Comparison of ENCODE assay signal across 8 mouse cellular contexts in the genomic region with DNA sequence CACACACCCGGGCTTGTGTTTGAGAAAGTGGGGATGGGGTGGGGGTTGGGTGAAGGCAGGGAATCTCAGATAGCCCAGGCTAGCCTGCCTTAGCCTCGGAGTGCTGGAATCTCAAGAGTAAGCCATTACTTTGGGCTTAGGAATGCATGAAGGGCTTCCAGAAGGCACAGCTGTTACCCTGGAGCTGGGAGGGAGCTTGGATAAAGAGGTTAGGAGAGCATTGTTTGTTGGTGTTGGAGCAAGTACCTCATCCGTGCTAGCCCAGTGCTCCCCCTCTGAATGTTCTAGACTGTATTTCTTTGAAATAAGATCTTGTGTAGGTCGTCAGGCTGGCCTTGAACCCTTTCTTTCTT. TPM values are rescaled to one million over a fixed set of nuclear protein-coding genes. Genes with fewer than 3 reads are reported as not detected.
DNase-seq lines count a peak whose midpoint lies in the region; ATAC-seq and TF ChIP-seq lines count a peak whose summit lies in the region.

No protein-coding gene starts in this region.

- peak overlapping the region; percentile 73 for H3K4me2 ChIP-seq in forebrain, embryonic 12.5 days
- peak overlapping the region; percentile 77 for H3K4me2 ChIP-seq in liver, postnatal 0 days (ENCODE audit: low read depth, low read length)

- no peaks in the 10 kb centered on the region for H3K9me3 ChIP-seq in heart, embryonic 10.5 days
- no peaks in the 10 kb centered on the region for H3K9me3 ChIP-seq in ES-Bruce4 (replicated peaks; ENCODE audit: control insufficient read depth, insufficient read depth, low read length, poor library complexity, severe bottlenecking)
- H3K9me3 ChIP-seq in forebrain, embryonic 12.5 days, result no peaks in the 10 kb centered on the region
- no peaks in the 10 kb centered on the region for H3K9me3 ChIP-seq in liver, postnatal 0 days (ENCODE audit: low read length)

- peak overlapping the region; percentile 98 for H3K27ac ChIP-seq in heart, embryonic 10.5 days
- H3K27ac ChIP-seq in ES-Bruce4 (ENCODE audit: insufficient read depth, low read length), result peak overlapping the region; percentile 84
- no peak overlapping the region for H3K27ac ChIP-seq in forebrain, embryonic 12.5 days
- peak overlapping the region; percentile 88 for H3K27ac ChIP-seq in liver, postnatal 0 days (ENCODE audit: low read depth)

- TF ChIP-seq CTCF in ES-Bruce4 (IDR thresholded peaks at IDR 0.05; ENCODE audit: low read depth, low read length), result no peak
- no peak for TF ChIP-seq CTCF in liver, postnatal 0 days (IDR thresholded peaks at IDR 0.05; ENCODE audit: low read depth)

- TF ChIP-seq EP300 in ES-Bruce4 (IDR thresholded peaks at IDR 0.05; ENCODE audit: insufficient read depth, low read depth, low read length), result no peak
- TF ChIP-seq EP300 in liver, postnatal 0 days (IDR thresholded peaks at IDR 0.05; ENCODE audit: low read depth), result no peak

- no peak for TF ChIP-seq POLR2A in ES-Bruce4 (IDR thresholded peaks at IDR 0.05; ENCODE audit: insufficient read depth, low read length)

- no peak; the same call in 1 of the 2 replicates for ATAC-seq in forebrain, embryonic 12.5 days (ENCODE audit: low FRiP score)
- no peak for ATAC-seq in liver, postnatal 0 days

- H3K36me3 ChIP-seq in heart, embryonic 10.5 days, result no peaks in the 10 kb centered on the region
- H3K36me3 ChIP-seq in ES-Bruce4 (ENCODE audit: control insufficient read depth, insufficient read depth, low read length, poor library complexity, severe bottlenecking), result no peaks in the 10 kb centered on the region
- H3K36me3 ChIP-seq in forebrain, embryonic 12.5 days (replicated peaks), result no peaks in the 10 kb centered on the region
- H3K36me3 ChIP-seq in liver, postnatal 0 days (replicated peaks; ENCODE audit: insufficient read depth, low read length), result no peaks in the 10 kb centered on the region

- H3K27me3 ChIP-seq in heart, embryonic 10.5 days (ENCODE audit: insufficient read depth, poor library complexity, severe bottlenecking), result no peaks in the 10 kb centered on the region
- H3K27me3 ChIP-seq in ES-Bruce4 (ENCODE audit: control insufficient read depth, insufficient read depth, low read length, poor library complexity, severe bottlenecking), result no peaks in the 10 kb centered on the region
- peaks cover 30% of the 10 kb centered on the region for H3K27me3 ChIP-seq in forebrain, embryonic 12.5 days
- no peaks in the 10 kb centered on the region for H3K27me3 ChIP-seq in liver, postnatal 0 days (ENCODE audit: insufficient read depth, low read length)

- WGBS in heart, embryonic 10.5 days, result 13% methylated on average over 4 of the region's 4 CpGs
- WGBS in forebrain, embryonic 12.5 days, result 15% methylated on average over 4 of the region's 4 CpGs
- WGBS in liver, postnatal 0 days (ENCODE audit: insufficient replicate concordance), result 17% methylated on average over 4 of the region's 4 CpGs

- H3K9ac ChIP-seq in ES-Bruce4 (ENCODE audit: low read depth, poor library complexity, severe bottlenecking), result peak overlapping the region; percentile 41
- H3K9ac ChIP-seq in forebrain, embryonic 12.5 days, result peak overlapping the region; percentile 55
- H3K9ac ChIP-seq in liver, postnatal 0 days (replicated peaks), result peak overlapping the region; percentile 68

- no peak for DNase-seq in heart, embryonic 10.5 days (ENCODE audit: low spot score)
- DNase-seq in heart, adult 9 months (ENCODE audit: low spot score in 2 of 2), result no peak
- no peak for DNase-seq in liver, postnatal 0 days
- DNase-seq in adrenal gland, postnatal 36 days, result no peak
- no peak for DNase-seq in gastrocnemius, adult 8-10 months (ENCODE audit: low spot score in 2 of 2)
- no peak for DNase-seq in frontal cortex, postnatal 14 days (ENCODE audit: low spot score in 2 of 2)

- H3K4me1 ChIP-seq in heart, embryonic 10.5 days, result peaks cover 64% of the 10 kb centered on the region
- peaks cover 20% of the 10 kb centered on the region for H3K4me1 ChIP-seq in ES-Bruce4 (ENCODE audit: control insufficient read depth, insufficient read depth, low read length)
- peaks cover 20% of the 10 kb centered on the region for H3K4me1 ChIP-seq in forebrain, embryonic 12.5 days
- H3K4me1 ChIP-seq in liver, postnatal 0 days (ENCODE audit: insufficient read depth), result peaks cover 41% of the 10 kb centered on the region

- peak overlapping the region; percentile 71 for H3K4me3 ChIP-seq in heart, embryonic 10.5 days
- peak overlapping the region; percentile 69 for H3K4me3 ChIP-seq in ES-Bruce4 (ENCODE audit: low read depth, low read length)
- peak overlapping the region; percentile 38 for H3K4me3 ChIP-seq in forebrain, embryonic 12.5 days (replicated peaks)
- peak overlapping the region; percentile 59 for H3K4me3 ChIP-seq in liver, postnatal 0 days (ENCODE audit: low read depth, low read length)

RNA-seq across cellular contexts. Expression of a gene that starts 22.8 kb away (rescaled TPM):
- 6,505 and 8,921 TPM in 2 replicates for polyA plus RNA-seq in heart, embryonic 10.5 days (2016; fragmentation: Nextera tagmentation; extraction: Ambion mirVana)
- 3,823 and 4,237 TPM in 2 replicates for polyA plus RNA-seq in ES-Bruce4 (2011; ENCODE audit: insufficient read depth, insufficient read length, low read depth, missing spikeins)
- 12,389 and 14,301 TPM in 2 replicates for polyA plus RNA-seq in forebrain, embryonic 12.5 days (2016; fragmentation: Nextera tagmentation; extraction: Ambion mirVana)
- polyA plus RNA-seq in liver, postnatal 0 days (2015; fragmentation: Nextera tagmentation; extraction: Ambion mirVana), result 6,710 and 7,738 TPM in 2 replicates
- total RNA-seq in adrenal gland, postnatal 36 days (2021), result 1,000 to 10,000 TPM; 3,336 to 3,351 TPM
- total RNA-seq in gastrocnemius, adult 8-10 months (2022), result 100 to 1,000 TPM; 301 to 406 (median 351) TPM

RNA-seq across cellular contexts. Expression of a gene that starts 30.8 kb away (rescaled TPM):
- 254 and 329 TPM in 2 replicates for polyA plus RNA-seq in heart, embryonic 10.5 days (2016; fragmentation: Nextera tagmentation; extraction: Ambion mirVana)
- polyA plus RNA-seq in ES-Bruce4 (2011; ENCODE audit: insufficient read depth, insufficient read length, low read depth, missing spikeins), result 139 and 155 TPM in 2 replicates
- polyA plus RNA-seq in forebrain, embryonic 12.5 days (2016; fragmentation: Nextera tagmentation; extraction: Ambion mirVana), result 665 and 748 TPM in 2 replicates
- 6.9 and 7.3 TPM in 2 replicates for polyA plus RNA-seq in liver, postnatal 0 days (2015; fragmentation: Nextera tagmentation; extraction: Ambion mirVana)
- 10 to 100 TPM; 33.6 to 42.0 TPM for total RNA-seq in adrenal gland, postnatal 36 days (2021)
- total RNA-seq in gastrocnemius, adult 8-10 months (2022), result 1 to 10 TPM; 3.0 to 7.9 (median 5.0) TPM

RNA-seq across cellular contexts. Expression of a gene that starts 34.2 kb away (rescaled TPM):
- polyA plus RNA-seq in heart, embryonic 10.5 days (2016; fragmentation: Nextera tagmentation; extraction: Ambion mirVana), result 13.4 and 14.6 TPM in 2 replicates
- 19.3 and 21.2 TPM in 2 replicates for polyA plus RNA-seq in ES-Bruce4 (2011; ENCODE audit: insufficient read depth, insufficient read length, low read depth, missing spikeins)
- polyA plus RNA-seq in forebrain, embryonic 12.5 days (2016; fragmentation: Nextera tagmentation; extraction: Ambion mirVana), result 24.0 and 24.6 TPM in 2 replicates
- 1.8 and 3.2 TPM in 2 replicates for polyA plus RNA-seq in liver, postnatal 0 days (2015; fragmentation: Nextera tagmentation; extraction: Ambion mirVana)
- total RNA-seq in adrenal gland, postnatal 36 days (2021), result 10 to 100 TPM; 10.8 to 13.9 TPM
- total RNA-seq in gastrocnemius, adult 8-10 months (2022), result 1 to 10 TPM; 4.4 to 6.8 (median 5.3) TPM

Comparison
In these comparisons a context has a peak if more than half of its experiments do, and no peak if none do; other contexts are left out.
1. RNA of a gene that starts 30.8 kb away (polyA plus RNA-seq): 665 to 748 TPM in forebrain, embryonic 12.5 days, 254 to 329 TPM in heart, embryonic 10.5 days and 139 to 155 TPM in ES-Bruce4; 6.9 to 7.3 TPM in liver, postnatal 0 days; every median in the first group is over 10 times any median in the second.
2. Peak in every context shown above with its lines, with median percentiles within 50 percentile points of each other: H3K4me3 ChIP-seq and H3K9ac ChIP-seq.